Mouse (Mus musculus) myocyte (in vitro differentiated cells): ENCODE results near the gene Bend3.

Experiments used
- CEBPB ChIP-seq: IDR thresholded peaks from 2 replicates; pipeline ENCODE4 v1.6.1; 2011; ENCODE audit warnings: mild to moderate bottlenecking, moderate library complexity; ENCODE audit not compliant: poor library complexity, insufficient read depth, severe bottlenecking
- E2F4 ChIP-seq: IDR thresholded peaks from one replicate; pipeline ENCODE4 v1.6.1; 2011; ENCODE audit warnings: mild to moderate bottlenecking, control low read depth, moderate library complexity; ENCODE audit not compliant: insufficient read depth
- MAX ChIP-seq: IDR thresholded peaks from one replicate; pipeline ENCODE4 v1.6.1; 2011; ENCODE audit warnings: low read depth, mild to moderate bottlenecking, control low read depth
- POLR2A ChIP-seq: IDR thresholded peaks from one replicate; pipeline ENCODE4 v1.6.1; 2011; ENCODE audit warnings: low read depth, mild to moderate bottlenecking, control low read depth, moderate library complexity; ENCODE audit not compliant: insufficient read length
- POLR2AphosphoS2 ChIP-seq: IDR thresholded peaks from one replicate; pipeline ENCODE4 v1.6.1; 2011; ENCODE audit warnings: low read depth, control low read depth; ENCODE audit not compliant: insufficient read length
- SRF ChIP-seq: IDR thresholded peaks from one replicate; pipeline ENCODE4 v1.6.1; 2011; ENCODE audit warnings: low read depth; ENCODE audit not compliant: control insufficient read depth, insufficient read length
- TCF12 ChIP-seq: IDR thresholded peaks from one replicate; pipeline ENCODE4 v1.6.1; 2011; ENCODE audit warnings: mild to moderate bottlenecking, control low read depth; ENCODE audit not compliant: poor library complexity, insufficient read depth, severe bottlenecking
- USF1 ChIP-seq: IDR thresholded peaks from one replicate; pipeline ENCODE4 v1.6.1; 2011; ENCODE audit warnings: low read depth, mild to moderate bottlenecking, control low read depth, moderate library complexity

DNA sequence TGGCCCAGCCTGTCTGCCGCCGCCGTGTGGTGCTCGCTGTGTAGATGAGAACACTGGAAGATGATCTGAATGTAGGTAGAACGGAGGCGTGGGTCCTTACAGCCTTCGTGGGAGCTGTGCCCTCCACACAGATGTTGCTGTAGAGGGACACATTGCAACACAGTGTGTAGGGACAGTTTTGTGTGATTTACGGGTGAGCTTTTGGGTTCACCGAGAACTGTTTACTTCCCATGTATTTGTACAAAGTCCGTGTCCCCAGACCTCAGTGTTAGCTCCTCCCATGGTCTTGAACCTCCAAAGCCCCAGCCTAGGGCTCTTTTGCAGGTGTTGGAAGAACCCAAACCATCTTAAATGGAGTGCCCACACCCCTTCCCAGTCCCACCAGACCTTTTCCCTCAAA lies 34.3 kb downstream of the Bend3 start:
- TF ChIP-seq USF1, result no peak
- no peak for TF ChIP-seq POLR2A
- no peak for TF ChIP-seq E2F4
- TF ChIP-seq POLR2AphosphoS2, result no peak
- TF ChIP-seq SRF, result no peak
- no peak for TF ChIP-seq CEBPB
- no peak for TF ChIP-seq TCF12
- no peak for TF ChIP-seq MAX
